Mouse (Mus musculus): ENCODE measurements around the gene Afmid.

- TF ChIP-seq CTCF (IDR thresholded peaks at IDR 0.05 in 2 of 3, conservative IDR thresholded peaks at IDR 0.05 in 1 of 3; ENCODE audit: control insufficient read depth in 1 of 3, insufficient read depth in 1 of 3, low read depth in 2 of 3, low read length in 3 of 3, poor library complexity in 1 of 3, severe bottlenecking in 1 of 3) (no peak), POLR2A (IDR thresholded peaks at IDR 0.05; ENCODE audit: control insufficient read depth in 1 of 2, insufficient read depth in 1 of 2, low read depth in 1 of 2, low read length in 2 of 2, poor library complexity in 1 of 2) (no peak), SIN3A (IDR thresholded peaks at IDR 0.05; ENCODE audit: low read length) (no peak), HCFC1 (IDR thresholded peaks at IDR 0.05; ENCODE audit: low read depth, low read length) (no peak), KAT2A (conservative IDR thresholded peaks at IDR 0.05; ENCODE audit: low read depth, low read length) (no peak), ETS1 (IDR thresholded peaks at IDR 0.05; ENCODE audit: low read depth, low read length) (no peak)
These were observed 26.6 kb upstream of the Afmid start for GRCm38 (mm10) chr11:117799174-117799573.
